Mouse (Mus musculus) spleen, adult 12 weeks (tissue): ENCODE measurements around the gene Izumo1.
"Not testable (repeated sequence)": the region's sequence is repeated elsewhere in the genome, so short reads cannot be mapped to it uniquely, and the experiment has no call there.

ENCODE experiments used
- DNase-seq: peaks from one replicate; pipeline ENCODE4 v3.0.0; 2022; ENCODE audit warnings: low spot score

Izumo1 gene

DNA sequence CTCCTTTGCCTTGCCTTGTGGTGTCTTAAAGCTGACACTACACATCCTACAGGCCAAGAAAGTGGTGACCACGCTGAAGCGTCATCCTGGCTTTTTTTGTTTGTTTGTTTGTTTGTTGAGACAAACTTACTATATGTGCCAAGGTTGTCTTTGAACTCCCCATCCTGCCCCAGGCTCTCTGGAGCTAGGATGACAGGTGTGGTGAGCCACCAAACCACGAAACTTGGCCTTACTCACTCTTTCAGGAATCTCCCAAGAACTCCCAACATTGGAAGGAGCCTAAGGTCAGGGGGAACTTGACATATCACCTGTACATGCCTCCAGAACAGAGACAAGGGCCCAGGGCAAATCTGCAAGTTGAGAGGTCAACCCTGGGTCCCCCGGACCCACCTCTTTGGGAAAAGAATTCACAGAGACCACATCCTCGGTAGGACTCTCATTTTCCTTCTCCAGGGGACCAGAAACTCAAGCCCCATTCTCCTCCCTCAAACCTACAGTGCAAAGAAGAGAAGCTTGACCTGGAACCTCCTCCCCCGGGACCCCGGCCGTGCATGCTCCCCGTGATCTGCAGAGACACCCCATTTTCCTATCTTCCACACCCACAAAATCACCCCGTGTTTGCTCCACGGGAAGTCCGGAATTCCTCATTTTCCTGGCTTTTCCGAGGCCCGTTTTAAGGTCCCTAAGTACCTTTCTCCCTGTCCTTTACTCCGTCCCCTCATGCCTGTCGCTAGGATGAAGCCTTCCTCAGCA is 21.1 kb downstream of the Izumo1 start:
- DNase-seq: no peak

DNA sequence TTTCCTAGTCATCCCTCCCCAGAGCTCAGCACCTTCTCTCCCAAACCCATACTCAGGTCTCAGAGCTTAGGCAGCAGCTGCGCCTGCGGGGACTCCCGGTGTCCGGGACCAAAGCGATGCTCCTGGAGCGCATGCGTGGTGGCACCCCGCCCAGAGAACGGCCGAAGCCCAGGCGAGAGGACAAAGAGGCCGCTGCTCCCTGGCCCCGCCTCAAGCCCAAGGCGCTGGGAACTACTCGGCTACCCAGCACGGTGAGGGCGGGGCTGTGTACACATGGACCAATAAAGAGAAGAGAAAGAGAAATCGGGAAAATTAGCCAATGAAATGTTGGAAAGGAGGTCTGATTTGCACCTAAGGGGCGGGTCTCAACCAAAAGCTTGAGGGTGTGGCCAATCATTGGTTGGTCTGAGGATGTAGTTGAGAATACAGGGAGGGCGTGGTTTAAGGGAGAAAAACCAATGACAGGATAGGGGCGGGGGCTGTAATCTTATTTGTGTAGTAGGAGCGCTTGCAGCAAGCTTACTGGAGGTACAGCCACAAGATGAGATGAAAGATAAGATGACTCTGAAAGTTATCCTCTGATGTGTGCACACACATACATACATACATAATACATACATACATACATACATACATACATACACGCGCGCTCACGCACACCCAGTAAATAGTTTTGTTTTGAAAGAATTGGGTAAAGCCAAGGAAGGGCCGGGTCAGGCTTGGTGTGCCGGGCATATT is 22.0 kb downstream of the Izumo1 start:
- DNase-seq: peak; percentile 23

DNA sequence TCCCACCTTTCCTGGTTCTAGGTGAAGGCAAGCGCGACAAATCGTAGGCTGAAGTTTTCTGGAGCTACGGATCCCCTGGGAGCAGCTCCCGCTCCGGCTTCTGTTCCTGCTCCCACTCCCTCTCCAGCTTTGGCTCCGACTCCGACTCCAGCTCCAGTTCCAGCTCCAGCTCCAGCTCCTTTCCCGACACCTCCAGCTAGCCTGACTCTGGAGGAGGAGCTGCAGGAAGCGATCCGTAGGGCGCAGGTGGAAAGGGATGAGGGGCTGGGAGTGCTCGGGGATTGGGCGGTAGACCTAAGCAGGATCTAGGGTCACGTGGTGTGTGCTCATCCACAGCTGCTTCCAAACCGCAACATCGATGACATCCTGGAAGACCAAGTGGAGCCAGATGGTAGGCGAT is 22.6 kb downstream of the Izumo1 start:
- DNase-seq: no peak

DNA sequence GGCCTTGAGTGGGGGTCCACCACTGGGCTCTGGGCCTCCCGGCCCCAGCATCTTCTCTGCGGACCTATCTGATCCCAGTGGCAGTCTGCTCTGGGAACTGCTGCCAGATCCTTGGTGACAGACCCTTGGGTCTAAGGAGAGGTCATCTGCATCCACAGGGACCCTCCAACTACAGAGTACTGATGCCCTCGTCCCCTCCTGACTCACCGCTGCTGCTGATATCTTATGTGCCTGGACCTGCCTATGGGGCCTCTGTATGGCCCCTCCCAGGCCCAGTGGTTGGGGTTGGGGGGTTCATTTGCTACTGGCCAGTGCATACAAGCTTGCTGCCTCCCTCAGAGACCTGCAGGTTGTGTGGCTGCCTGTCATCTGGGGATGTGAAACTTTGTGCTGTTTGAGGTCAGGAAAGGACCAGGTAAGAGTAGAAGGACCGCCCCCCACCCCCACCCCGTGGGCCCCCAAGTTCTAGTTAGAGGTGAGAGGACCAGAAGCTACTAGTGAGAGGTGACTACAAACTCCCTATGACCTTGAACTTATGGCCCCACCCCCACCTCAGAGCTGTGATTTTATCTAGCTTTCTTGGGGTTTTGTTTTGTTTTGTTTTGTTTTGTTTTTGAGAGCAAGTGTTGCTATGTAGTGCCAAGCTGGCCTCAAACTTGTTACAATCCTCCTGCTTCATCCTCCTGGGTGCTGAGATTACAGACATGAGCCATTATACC is 23.4 kb downstream of the Izumo1 start:
- no peak for DNase-seq

DNA sequence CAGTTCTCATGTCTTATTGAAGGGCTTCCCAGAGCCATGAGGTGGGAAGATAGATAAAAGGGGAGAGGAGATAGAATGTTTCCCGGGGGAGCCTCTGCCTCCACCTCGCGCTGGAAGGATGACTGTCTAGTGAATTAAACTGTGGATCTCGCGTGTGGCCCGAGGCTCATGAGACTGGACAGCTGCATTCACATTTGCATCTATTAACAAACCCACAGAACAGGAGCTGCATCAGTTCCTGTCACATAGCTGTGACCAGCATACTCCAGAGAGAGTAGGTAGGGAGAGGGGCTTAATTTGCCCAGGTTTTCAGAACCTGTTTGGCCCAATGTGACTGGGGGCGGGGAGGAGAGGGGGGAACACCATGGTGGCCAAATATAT is 24.0 kb downstream of the Izumo1 start:
- no peak for DNase-seq

DNA sequence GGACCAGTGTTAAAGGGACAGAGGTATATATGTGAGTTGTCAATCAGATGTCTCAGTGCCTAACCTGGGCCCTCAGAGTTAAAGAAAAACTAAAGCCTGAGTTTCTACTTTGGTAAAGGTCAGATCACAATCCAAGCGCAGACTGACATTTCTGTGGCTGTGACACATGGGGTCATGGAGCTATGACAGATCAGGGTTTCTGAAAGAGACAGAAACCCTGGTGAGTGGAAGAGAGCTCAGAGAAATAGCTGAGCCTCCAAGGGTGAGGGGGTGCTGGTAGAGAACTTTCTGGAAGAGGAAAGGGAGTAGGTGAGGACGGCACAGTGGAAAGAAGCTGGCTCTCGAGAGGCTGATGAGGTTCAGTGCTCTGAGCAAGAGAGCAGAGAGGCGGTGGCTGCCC is 25.1 kb downstream of the Izumo1 start:
- DNase-seq: no peak

DNA sequence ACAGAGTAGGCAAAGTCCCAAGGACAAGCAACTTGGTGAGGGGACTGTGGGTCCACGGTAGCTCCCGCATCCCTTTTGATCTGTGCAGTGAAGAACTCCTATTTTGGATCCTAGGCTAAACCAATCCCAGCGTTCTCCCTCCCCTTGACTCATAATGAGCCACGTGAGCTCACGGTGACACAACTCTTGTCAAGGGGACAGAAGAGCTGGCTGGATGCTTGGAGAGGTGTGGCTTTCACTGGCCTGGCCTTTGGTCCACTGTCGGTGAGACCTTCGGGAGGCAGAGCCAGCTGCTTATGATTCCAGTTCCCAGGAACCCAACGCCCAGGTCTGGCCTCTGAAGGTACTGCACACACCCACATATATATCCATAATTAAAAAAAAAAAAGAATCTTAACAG is 27.7 kb downstream of the Izumo1 start:
- no peak for DNase-seq

DNA sequence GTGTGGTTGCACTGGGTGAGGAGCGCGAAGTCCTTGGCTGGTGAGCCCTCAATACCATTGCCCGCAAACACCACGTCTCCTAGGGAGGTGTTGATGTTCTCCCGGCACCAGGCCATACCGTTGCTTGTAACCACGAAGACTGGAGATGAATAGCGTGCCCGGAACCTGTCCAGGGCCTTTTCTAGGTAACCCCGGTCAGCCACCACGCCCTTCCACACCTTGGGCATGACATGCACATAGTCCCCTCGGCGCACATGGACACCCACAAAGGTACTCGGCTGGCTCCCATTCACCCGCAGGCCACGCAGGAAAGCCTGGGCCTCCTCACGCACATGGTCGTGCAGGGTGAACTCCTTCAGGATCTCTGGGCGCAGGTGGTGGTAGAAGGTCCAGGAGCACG is 28.9 kb downstream of the Izumo1 start:
- DNase-seq: not testable (repeated sequence)

DNA sequence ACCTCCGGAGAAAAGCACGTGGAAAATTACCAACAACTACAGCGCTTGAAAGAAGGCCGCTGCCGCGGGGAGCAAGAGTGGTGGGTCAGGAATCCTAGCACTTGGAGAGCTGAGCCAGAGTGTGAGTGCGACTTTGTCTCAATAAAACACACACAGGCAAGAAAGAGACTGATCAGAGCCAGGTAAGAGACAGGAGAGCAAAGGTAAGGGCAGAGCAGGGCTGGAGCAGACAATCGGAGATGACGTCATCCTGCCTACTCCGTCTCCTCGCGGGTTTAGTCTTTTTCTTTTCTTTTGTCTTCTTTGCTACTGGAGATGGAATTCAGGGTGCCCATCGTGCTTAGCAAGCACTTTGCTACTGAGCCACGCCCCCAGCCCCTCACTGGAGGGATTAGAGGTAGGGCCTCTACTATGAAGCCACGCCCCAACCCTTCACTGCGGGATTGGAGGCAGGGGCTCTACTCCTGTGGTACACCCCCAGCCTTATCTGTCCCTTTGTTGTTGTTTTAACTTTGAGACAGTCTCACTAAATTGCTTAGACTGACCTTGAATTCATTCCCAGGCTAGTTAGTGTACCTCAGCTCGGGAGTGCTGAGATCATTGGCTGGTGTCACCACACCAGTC is 32.9 kb downstream of the Izumo1 start:
- DNase-seq: no peak

DNA sequence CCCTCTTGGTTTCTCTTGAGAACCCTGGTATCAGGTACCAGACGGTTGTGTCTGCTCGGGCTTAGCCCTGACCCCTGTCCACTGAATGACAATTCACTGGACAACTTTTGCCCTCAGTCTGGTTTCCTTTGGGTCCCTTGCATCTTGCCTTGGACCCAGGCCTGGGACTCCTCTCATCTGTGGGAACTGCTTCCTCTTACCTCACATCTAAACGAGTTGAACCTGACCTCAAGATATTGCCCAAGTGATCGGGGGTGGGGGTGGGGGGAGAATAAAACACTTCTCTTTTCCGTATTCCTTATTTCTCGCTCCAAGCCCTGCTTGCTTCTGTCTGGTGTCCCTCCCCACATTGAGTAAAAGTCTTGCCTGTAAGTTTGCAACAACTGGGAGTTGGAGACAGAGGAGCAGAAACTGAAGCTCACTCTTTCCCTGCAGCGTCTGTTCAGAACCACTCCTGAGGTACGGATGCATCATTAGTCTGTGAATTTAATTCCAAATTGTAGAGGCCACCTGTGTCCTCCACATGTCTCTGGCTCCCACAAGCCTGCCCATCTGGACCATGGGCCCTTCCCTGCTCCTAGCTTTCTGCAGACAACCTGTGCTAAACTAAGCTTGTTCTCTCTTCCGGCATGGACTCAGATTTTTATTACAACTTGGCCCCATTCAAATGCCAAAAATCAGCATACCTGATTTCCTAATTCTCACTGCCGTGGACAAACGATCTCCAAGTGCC is 39.3 kb downstream of the Izumo1 start:
- DNase-seq: no peak

DNA sequence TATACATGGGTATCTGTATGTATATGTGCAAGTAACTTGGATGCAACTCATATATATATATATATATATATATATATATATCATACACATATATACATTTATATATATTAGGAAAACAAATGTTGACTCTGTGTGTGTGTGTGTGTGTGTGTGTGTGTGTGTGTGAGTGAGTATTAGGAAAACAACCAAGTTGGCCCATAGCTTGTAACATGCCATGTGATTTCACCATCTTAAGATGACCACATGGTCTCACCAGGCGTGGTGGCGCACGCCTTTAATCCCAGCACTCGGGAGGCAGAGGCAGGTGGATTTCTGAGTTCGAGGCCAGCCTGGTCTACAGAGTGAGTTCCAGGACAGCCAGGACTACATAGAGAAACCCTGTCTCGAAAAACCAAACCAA is 40.1 kb downstream of the Izumo1 start:
- not testable (repeated sequence) for DNase-seq

DNA sequence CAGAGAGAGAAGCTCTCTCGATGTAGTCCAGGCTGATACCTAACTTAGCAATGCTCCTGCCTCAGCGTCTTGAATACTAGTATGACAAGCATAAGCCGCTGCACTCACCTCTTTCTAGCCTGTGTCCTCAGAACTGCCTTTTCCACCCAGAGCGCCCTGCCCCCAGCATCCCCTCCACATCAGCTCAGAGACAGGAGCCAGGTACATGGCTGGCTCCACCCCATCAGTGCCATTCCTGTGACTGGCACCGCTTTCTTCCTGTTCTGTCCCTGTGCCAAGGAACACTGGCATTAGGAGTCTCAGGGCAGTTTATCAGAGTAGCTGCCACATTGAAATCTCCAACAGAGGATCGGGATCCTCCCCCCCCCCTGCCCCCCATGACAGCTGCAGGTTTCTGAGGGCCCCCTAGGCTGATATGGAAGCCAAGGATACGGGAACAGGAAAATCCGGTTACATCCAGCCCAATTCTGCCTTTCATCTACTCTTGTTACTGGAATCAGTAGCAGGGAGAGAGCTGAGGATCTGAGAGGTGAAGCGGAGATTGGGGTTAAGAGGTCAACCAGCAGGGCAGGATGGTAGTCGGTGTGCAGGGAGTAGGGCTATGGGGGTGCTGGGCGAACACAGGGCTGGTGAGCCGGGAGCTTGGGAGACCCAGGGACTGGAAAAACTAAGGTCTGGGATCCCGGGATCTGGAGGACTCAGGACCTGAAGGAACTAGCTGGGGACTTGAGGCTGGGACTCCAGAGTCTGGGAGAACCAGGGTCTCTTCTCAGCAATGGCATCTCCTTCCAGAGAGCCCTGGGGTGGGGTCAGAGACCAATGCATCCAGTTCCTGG is 43.9 kb downstream of the Izumo1 start:
- DNase-seq: no peak

DNA sequence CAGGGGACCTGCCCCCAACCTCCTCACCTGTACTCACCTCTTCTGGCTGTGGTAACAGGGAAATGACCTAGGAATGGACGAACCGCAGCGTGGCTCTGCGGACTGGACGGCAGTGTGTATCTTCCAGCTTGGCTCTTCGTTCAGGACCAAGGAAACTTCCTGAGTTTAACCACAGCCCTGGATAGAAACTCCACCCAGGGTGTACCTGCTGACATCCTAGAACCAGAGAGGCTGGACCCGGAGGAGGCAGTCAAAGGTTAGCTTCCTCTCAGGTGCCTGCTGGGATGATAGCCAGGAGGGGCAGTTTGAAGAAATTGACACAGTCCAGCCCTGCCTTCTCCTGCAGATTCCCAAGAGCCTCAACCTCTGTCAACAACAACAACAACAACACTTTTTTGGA is 44.5 kb downstream of the Izumo1 start, which contains the start of gene Fut2:
TSS of gene Fut2 (minus strand) at position 234 of the 400 bp plus-strand sequence.
- no peak for DNase-seq

DNA sequence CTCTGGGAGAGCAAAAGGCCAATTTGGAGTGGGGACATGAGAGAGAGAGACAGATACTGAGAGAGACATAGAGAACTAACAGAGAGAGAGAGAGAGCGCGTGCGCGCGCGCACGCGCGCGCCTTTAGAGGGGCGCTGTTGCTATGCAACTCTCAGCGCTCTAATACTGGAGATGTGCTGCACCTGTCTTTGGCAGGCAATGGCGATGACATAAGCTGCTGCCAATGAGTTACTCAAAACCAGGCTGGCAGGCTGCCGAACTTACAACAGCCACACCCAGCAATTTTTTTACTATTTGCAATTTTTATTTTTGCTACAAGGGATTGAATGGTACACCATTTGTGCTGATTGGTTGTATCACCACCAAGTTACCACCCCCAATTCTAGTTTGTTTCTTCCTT is 46.1 kb downstream of the Izumo1 start:
- DNase-seq: no peak

DNA sequence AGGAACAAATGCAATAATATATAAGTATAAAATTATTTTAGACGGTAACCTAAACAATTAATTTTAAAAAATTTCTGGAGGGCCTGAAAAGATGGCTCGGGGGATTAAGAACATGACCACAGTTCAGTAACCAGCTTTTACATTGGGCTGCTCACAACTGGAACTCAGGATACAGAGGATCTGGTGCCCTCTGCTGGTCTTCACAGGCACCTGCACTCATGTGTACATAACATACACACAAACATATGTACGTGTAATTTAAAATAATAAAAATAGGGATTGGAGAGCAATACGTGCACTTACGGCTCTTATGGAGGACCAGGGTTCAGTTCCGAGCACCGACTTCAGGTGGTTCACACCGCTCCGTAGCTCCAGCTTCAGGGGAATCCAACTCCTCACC is 47.3 kb downstream of the Izumo1 start:
- DNase-seq: no peak

DNA sequence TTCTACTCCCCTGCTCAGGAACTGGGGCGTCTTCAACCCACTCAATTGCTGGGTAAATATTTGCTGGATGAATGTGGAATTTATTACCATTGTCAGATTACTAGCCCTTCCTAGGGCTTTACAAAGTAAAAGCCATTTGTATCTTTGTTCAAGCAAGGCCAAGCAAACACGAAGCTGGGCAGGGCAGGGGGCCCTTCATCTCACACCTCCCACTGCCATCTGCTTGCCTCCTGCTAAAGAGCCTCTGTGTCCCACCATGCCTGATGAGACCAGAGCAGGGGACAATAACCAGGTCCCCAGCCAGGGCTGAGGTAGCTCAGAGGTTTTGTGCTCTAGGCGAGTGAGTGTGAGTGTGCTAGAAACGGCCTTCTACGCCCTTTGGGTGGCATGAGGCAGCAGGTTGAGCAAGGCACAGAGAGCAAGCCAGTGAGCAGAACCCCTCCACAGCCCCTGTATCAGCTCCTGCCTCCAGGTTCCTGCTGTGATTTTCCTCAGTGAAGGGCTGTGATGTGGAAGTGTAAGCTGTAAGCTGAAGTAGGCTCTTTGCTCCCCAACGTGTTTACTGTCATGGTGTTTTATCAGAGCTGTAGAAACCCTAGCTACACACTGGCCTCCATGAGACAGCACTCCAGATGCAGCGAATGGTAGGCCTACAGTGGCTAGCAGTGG is 56.1 kb downstream of the Izumo1 start:
- no peak for DNase-seq
